Mouse (Mus musculus): Measurements from ENCODE around the gene Fgfr2.

The Fgfr2 gene

GRCm38 (mm10) chr7:132800868-132801267 is 322.3 kb downstream of the Fgfr2 start:
- no peak for DNase-seq (ENCODE audit: low spot score)

GRCm38 (mm10) chr7:132799119-132800016 is 323.8 kb downstream of the Fgfr2 start:
- no peak for DNase-seq (ENCODE audit: low spot score)

- no peak for DNase-seq (ENCODE audit: low spot score)
Measured at GRCm38 (mm10) chr7:132795141-132795540, 328.0 kb downstream of the Fgfr2 start.

GRCm38 (mm10) chr7:132793467-132793866 is 329.7 kb downstream of the Fgfr2 start:
- no peak for DNase-seq (ENCODE audit: low spot score)

- DNase-seq (ENCODE audit: low spot score): no peak
Measured at GRCm38 (mm10) chr7:132790447-132791219, 332.5 kb downstream of the Fgfr2 start.

- no peak for DNase-seq (ENCODE audit: low spot score)
Measured at GRCm38 (mm10) chr7:132788826-132789225, 334.3 kb downstream of the Fgfr2 start.

GRCm38 (mm10) chr7:132787496-132788190 is 335.5 kb downstream of the Fgfr2 start:
- DNase-seq (ENCODE audit: low spot score): no peak

- no peak for DNase-seq (ENCODE audit: low spot score)
Measured at GRCm38 (mm10) chr7:132787022-132787421, 336.1 kb downstream of the Fgfr2 start.

- no peak for DNase-seq (ENCODE audit: low spot score)
Measured at GRCm38 (mm10) chr7:132786522-132786921, 336.6 kb downstream of the Fgfr2 start.

GRCm38 (mm10) chr7:132786011-132786410 is 337.1 kb downstream of the Fgfr2 start:
- DNase-seq (ENCODE audit: low spot score): no peak

GRCm38 (mm10) chr7:132784101-132784500 is 339.0 kb downstream of the Fgfr2 start:
- DNase-seq (ENCODE audit: low spot score): no peak

GRCm38 (mm10) chr7:132781850-132782249 is 341.3 kb downstream of the Fgfr2 start:
- no peak for DNase-seq (ENCODE audit: low spot score)

- DNase-seq (ENCODE audit: low spot score): no peak
Measured at GRCm38 (mm10) chr7:132781130-132781814, 341.9 kb downstream of the Fgfr2 start.

GRCm38 (mm10) chr7:132780611-132781010 is 342.5 kb downstream of the Fgfr2 start:
- DNase-seq (ENCODE audit: low spot score): no peak

GRCm38 (mm10) chr7:132778630-132779029 is 344.5 kb downstream of the Fgfr2 start:
- no peak for DNase-seq (ENCODE audit: low spot score)

- DNase-seq (ENCODE audit: low spot score): no peak
Measured at GRCm38 (mm10) chr7:132777728-132778453, 345.3 kb downstream of the Fgfr2 start.

GRCm38 (mm10) chr7:132777117-132777516 is 346.0 kb downstream of the Fgfr2 start:
- DNase-seq (ENCODE audit: low spot score): no peak

GRCm38 (mm10) chr7:132776338-132777111 is 346.6 kb downstream of the Fgfr2 start:
- no peak for DNase-seq (ENCODE audit: low spot score)

GRCm38 (mm10) chr7:132775922-132776321 is 347.2 kb downstream of the Fgfr2 start:
- no peak for DNase-seq (ENCODE audit: low spot score)

- DNase-seq (ENCODE audit: low spot score): no peak
Measured at GRCm38 (mm10) chr7:132775333-132775732, 347.8 kb downstream of the Fgfr2 start.

Measured in T-cell, adult 2 months (primary cell).